Comparison of ENCODE assay signal across 26 mouse cellular contexts in genomic region chr2:165789667-165790066, GRCm38 (mm10).
DNase-seq lines count a peak whose midpoint lies in the region; ATAC-seq and TF ChIP-seq lines count a peak whose summit lies in the region.
"Had no signal": no experiment of that assay in that cellular context is flagged by ENCODE, and none has a peak within 500 bp of the region (broad histone marks: within the 10 kb centered on the region; RNA-seq: fewer than 3 reads in every experiment).

No protein-coding gene starts in this region.

- intact Hi-C loops in left cerebral cortex, postnatal 4 days (cut with DNase I) = loop anchor here (10.0 kb wide), 1 partner anchor 265 kb away; no protein-coding TSS in a partner anchor
- intact Hi-C loops in left cerebral cortex, postnatal 14 days (cut with DNase I) = no loop called here

- H3K36me3 ChIP-seq in forebrain, embryonic 14.5 days (ENCODE audit: control insufficient read depth, insufficient read depth, low read length) = peaks cover 89% of the 10 kb centered on the region
- peaks cover 96% of the 10 kb centered on the region for H3K36me3 ChIP-seq in forebrain, embryonic 13.5 days (ENCODE audit: poor library complexity, severe bottlenecking)

- no peaks in the 10 kb centered on the region for H3K9me3 ChIP-seq in forebrain, embryonic 14.5 days (replicated peaks; ENCODE audit: control insufficient read depth, low read length)
- H3K9me3 ChIP-seq in forebrain, embryonic 13.5 days (replicated peaks) = no peaks in the 10 kb centered on the region
- H3K9me3 ChIP-seq: embryonic facial prominence, embryonic 10.5 days; embryonic facial prominence, embryonic 13.5 days; heart, embryonic 10.5 days; heart, embryonic 13.5 days had no signal

- H3K27ac ChIP-seq in forebrain, embryonic 14.5 days (ENCODE audit: low read depth, low read length) = peak overlapping the region; percentile 39; the same call in 1 of the 2 replicates
- no peak overlapping the region for H3K27ac ChIP-seq in forebrain, embryonic 13.5 days
- H3K27ac ChIP-seq: embryonic facial prominence, embryonic 10.5 days; embryonic facial prominence, embryonic 13.5 days; heart, adult 2 months; heart, embryonic 10.5 days; heart, embryonic 13.5 days had no signal

- TF ChIP-seq CTCF in brain, embryonic 14.5 days (IDR thresholded peaks at IDR 0.05; ENCODE audit: borderline replicate concordance, extremely low read depth, insufficient read depth, insufficient read length) = no peak

- H3K9ac ChIP-seq in forebrain, embryonic 14.5 days (ENCODE audit: low read length) = no peak overlapping the region
- no peak overlapping the region for H3K9ac ChIP-seq in forebrain, embryonic 13.5 days
- H3K9ac ChIP-seq: embryonic facial prominence, embryonic 13.5 days; heart, embryonic 13.5 days had no signal

- TF ChIP-seq POLR2A in brain, embryonic 14.5 days (IDR thresholded peaks at IDR 0.05; ENCODE audit: borderline replicate concordance, extremely low read depth, insufficient read depth, insufficient read length, poor library complexity, severe bottlenecking) = no peak

- H3K4me2 ChIP-seq in forebrain, embryonic 14.5 days (ENCODE audit: low read length) = no peak overlapping the region
- H3K4me2 ChIP-seq in forebrain, embryonic 13.5 days = no peak overlapping the region
- H3K4me2 ChIP-seq: embryonic facial prominence, embryonic 13.5 days; heart, embryonic 13.5 days had no signal

- DNase-seq in forebrain, embryonic 14.5 days (ENCODE audit: low spot score) = no peak
- peak; percentile 49 for DNase-seq in left cerebral cortex, postnatal 4 days
- DNase-seq in left cerebral cortex, postnatal 14 days (ENCODE audit: low spot score in 2 of 2) = no peak
- peak; percentile 17 for DNase-seq in brain, embryonic 14.5 days (ENCODE audit: low read depth)
- DNase-seq in urinary bladder, postnatal 25 days (ENCODE audit: low spot score) = no peak
- DNase-seq: adrenal gland, adult 8-10 months; adrenal gland, postnatal 25 days; cerebellum, adult 2 months; cerebellum, adult 9-11 months; cerebellum, postnatal 36 days; embryo, embryonic 11 days; gastrocnemius, postnatal 10 days; gastrocnemius, postnatal 36 days; heart, adult 2 months; heart, postnatal 14 days; heart, postnatal 4 days had no signal

- 94% methylated on average over 3 of the region's 3 CpGs for WGBS in forebrain, embryonic 14.5 days
- WGBS in forebrain, embryonic 13.5 days = 94% methylated on average over 3 of the region's 3 CpGs

- H3K4me3 ChIP-seq in forebrain, embryonic 14.5 days (ENCODE audit: low read depth, low read length) = no peak overlapping the region
- H3K4me3 ChIP-seq in forebrain, embryonic 13.5 days = no peak overlapping the region
- H3K4me3 ChIP-seq: embryonic facial prominence, embryonic 10.5 days; embryonic facial prominence, embryonic 13.5 days; erythroblast, embryonic 14.5 days; heart, adult 2 months; heart, embryonic 10.5 days; heart, embryonic 13.5 days had no signal

- no peak for ATAC-seq in forebrain, embryonic 14.5 days
- ATAC-seq in forebrain, embryonic 13.5 days = no peak
- ATAC-seq: activated CD4-positive, CD25-positive, alpha-beta regulatory T cell, adult 4 months; CD4-positive, CD25-positive, alpha-beta regulatory T cell, adult 4 months; forebrain, embryonic 16.5 days; intestine, postnatal 0 days had no signal

- H3K27me3 ChIP-seq in forebrain, embryonic 14.5 days (replicated peaks; ENCODE audit: control insufficient read depth, insufficient read depth, low read length) = no peaks in the 10 kb centered on the region
- H3K27me3 ChIP-seq in forebrain, embryonic 13.5 days = no peaks in the 10 kb centered on the region
- H3K27me3 ChIP-seq: embryonic facial prominence, embryonic 13.5 days; heart, embryonic 13.5 days had no signal

- H3K4me1 ChIP-seq in forebrain, embryonic 14.5 days (ENCODE audit: control insufficient read depth, insufficient read depth, low read length) = peaks cover 4% of the 10 kb centered on the region; the same call in 1 of the 2 replicates
- H3K4me1 ChIP-seq in forebrain, embryonic 13.5 days = peaks cover 28% of the 10 kb centered on the region

Comparison
In these comparisons a context has a peak if more than half of its experiments do, and no peak if none do; other contexts are left out.
1. DNase-seq: peak in left cerebral cortex, postnatal 4 days (single experiment) and brain, embryonic 14.5 days (single experiment); none in forebrain, embryonic 14.5 days (single experiment), left cerebral cortex, postnatal 14 days (0 of 2) and urinary bladder, postnatal 25 days (single experiment).